In the genomic region with DNA sequence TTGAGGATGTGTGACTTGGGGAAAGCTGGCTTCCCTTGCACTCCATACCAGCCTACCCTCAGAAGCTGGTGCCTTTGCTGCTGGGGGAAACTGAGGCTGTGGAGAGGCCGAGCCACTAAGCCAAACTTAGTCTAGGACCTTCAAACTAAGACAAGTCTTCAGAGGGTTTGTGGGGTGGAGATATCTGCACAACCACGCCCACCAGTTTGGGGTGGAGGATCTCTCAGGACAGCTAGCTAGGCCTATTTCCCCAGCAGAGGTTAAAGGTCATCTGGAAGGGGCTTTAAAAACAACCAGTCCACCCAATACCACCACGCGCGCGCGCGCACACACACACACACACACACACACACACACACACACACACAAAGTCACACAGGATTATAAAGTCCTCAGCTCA, we compare ENCODE assay signal across 12 mouse cellular contexts. TPM values are rescaled to one million over a fixed set of nuclear protein-coding genes. Genes with fewer than 3 reads are reported as not detected.
DNase-seq lines count a peak whose midpoint lies in the region; ATAC-seq and TF ChIP-seq lines count a peak whose summit lies in the region.
"Had no signal": no experiment of that assay in that cellular context is flagged by ENCODE, and none has a peak within 500 bp of the region (broad histone marks: within the 10 kb centered on the region; RNA-seq: fewer than 3 reads in every experiment).

No protein-coding gene starts in this region.

- ATAC-seq in lung, embryonic 14.5 days (ENCODE audit: insufficient read depth), result no peak
- no peak for ATAC-seq in forebrain, embryonic 12.5 days (ENCODE audit: low FRiP score)
- ATAC-seq in limb, embryonic 15.5 days (ENCODE audit: insufficient number of reproducible peaks, low FRiP score, low TSS enrichment, low read depth), result no peak

- H3K4me2 ChIP-seq in lung, embryonic 14.5 days, result peak overlapping the region; percentile 83
- peak overlapping the region; percentile 89 for H3K4me2 ChIP-seq in forebrain, embryonic 12.5 days
- peak overlapping the region; percentile 76 for H3K4me2 ChIP-seq in limb, embryonic 15.5 days

- no peak overlapping the region for H3K27ac ChIP-seq in gastrocnemius, adult 2 months
- no peak overlapping the region for H3K27ac ChIP-seq in lung, embryonic 14.5 days (ENCODE audit: low read depth)
- H3K27ac ChIP-seq in forebrain, embryonic 12.5 days, result no peak overlapping the region
- peak overlapping the region; percentile 85 for H3K27ac ChIP-seq in limb, embryonic 15.5 days

- no peak for TF ChIP-seq CTCF in gastrocnemius, adult 2 months (IDR thresholded peaks at IDR 0.05)
- no peak for TF ChIP-seq CTCF in lung, embryonic 14.5 days (IDR thresholded peaks at IDR 0.05; ENCODE audit: low read depth)

- H3K9ac ChIP-seq in lung, embryonic 14.5 days, result peak overlapping the region; percentile 71; the same call in 1 of the 2 replicates
- no peak overlapping the region for H3K9ac ChIP-seq in forebrain, embryonic 12.5 days
- peak overlapping the region; percentile 88 for H3K9ac ChIP-seq in limb, embryonic 15.5 days

- H3K9me3 ChIP-seq in lung, embryonic 14.5 days (ENCODE audit: low read depth, low read length), result no peaks in the 10 kb centered on the region
- no peaks in the 10 kb centered on the region for H3K9me3 ChIP-seq in forebrain, embryonic 12.5 days
- no peaks in the 10 kb centered on the region for H3K9me3 ChIP-seq in limb, embryonic 15.5 days
- H3K9me3 ChIP-seq: megakaryocyte, embryonic 14.5 days had no signal

- no peaks in the 10 kb centered on the region for H3K36me3 ChIP-seq in lung, embryonic 14.5 days (ENCODE audit: insufficient read depth)
- H3K36me3 ChIP-seq in forebrain, embryonic 12.5 days (replicated peaks), result no peaks in the 10 kb centered on the region
- H3K36me3 ChIP-seq in limb, embryonic 15.5 days, result no peaks in the 10 kb centered on the region

- no peak for DNase-seq in gastrocnemius, adult 2 months
- DNase-seq in gastrocnemius, adult 8-10 months (ENCODE audit: low spot score in 2 of 2), result no peak
- DNase-seq in lung, embryonic 14.5 days, result no peak
- DNase-seq in lung, postnatal 14 days, result no peak
- no peak for DNase-seq in thymus, postnatal 25 days
- no peak for DNase-seq in layer of hippocampus, postnatal 36 days
- DNase-seq: B cell, adult 2 months; heart, postnatal 36 days; right cerebral cortex, adult 18-20 months had no signal

- intact Hi-C loops in gastrocnemius, adult 2 months (cut with DNase I), result no loop called here

- H3K4me1 ChIP-seq in lung, embryonic 14.5 days (ENCODE audit: insufficient read depth), result peaks cover 16% of the 10 kb centered on the region
- H3K4me1 ChIP-seq in forebrain, embryonic 12.5 days, result peaks cover 13% of the 10 kb centered on the region
- H3K4me1 ChIP-seq in limb, embryonic 15.5 days, result peaks cover 54% of the 10 kb centered on the region

- peaks cover 32% of the 10 kb centered on the region for H3K27me3 ChIP-seq in lung, embryonic 14.5 days (ENCODE audit: insufficient read depth, low read length)
- H3K27me3 ChIP-seq in forebrain, embryonic 12.5 days, result peaks cover 51% of the 10 kb centered on the region
- no peaks in the 10 kb centered on the region for H3K27me3 ChIP-seq in limb, embryonic 15.5 days

- H3K4me3 ChIP-seq in gastrocnemius, adult 2 months, result peak overlapping the region; percentile 75
- peak overlapping the region; percentile 64 for H3K4me3 ChIP-seq in lung, embryonic 14.5 days (ENCODE audit: low read depth, low read length)
- H3K4me3 ChIP-seq in forebrain, embryonic 12.5 days (replicated peaks), result peak overlapping the region; percentile 59
- H3K4me3 ChIP-seq in limb, embryonic 15.5 days, result peak overlapping the region; percentile 73

- whole genome bisulfite sequencing in lung, embryonic 14.5 days, result 28% methylated on average over 8 of the region's 8 CpGs
- WGBS in forebrain, embryonic 12.5 days, result 73% methylated on average over 8 of the region's 8 CpGs
- 43% methylated on average over 8 of the region's 8 CpGs for WGBS in limb, embryonic 15.5 days

RNA-seq across cellular contexts. Expression of a gene that starts 11.5 kb away (rescaled TPM):
- 1 to 10 TPM; 1.2 to 4.2 TPM for total RNA-seq in gastrocnemius, adult 2 months (2021)
- total RNA-seq in gastrocnemius, adult 8-10 months (2022), result 1 to 10 TPM in 1 of 4 experiments, under 1 TPM in 3; 0.65 to 2.0 (median 0.78) TPM
- 15.7 and 15.9 TPM in 2 replicates for polyA plus RNA-seq in lung, embryonic 14.5 days (2014; fragmentation: Nextera tagmentation; extraction: Ambion mirVana)
- 16.0 and 19.8 TPM in 2 replicates for polyA plus RNA-seq in forebrain, embryonic 12.5 days (2016; fragmentation: Nextera tagmentation; extraction: Ambion mirVana)
- polyA plus RNA-seq in limb, embryonic 15.5 days (2015; fragmentation: Nextera tagmentation; extraction: Ambion mirVana), result 47.6 and 65.0 TPM in 2 replicates
- total RNA-seq in layer of hippocampus, postnatal 36 days (2021), result 1 to 10 TPM in 1 of 2 experiments, under 1 TPM in 1; 0.92 to 2.1 TPM

RNA-seq across cellular contexts. Expression of a gene that starts 16.1 kb away (rescaled TPM):
- 1 to 10 TPM; 7.0 TPM for total RNA-seq in gastrocnemius, adult 2 months (2021)
- 1 to 10 TPM; 6.3 to 7.9 (median 7.2) TPM for total RNA-seq in gastrocnemius, adult 8-10 months (2022)
- polyA plus RNA-seq in lung, embryonic 14.5 days (2014; fragmentation: Nextera tagmentation; extraction: Ambion mirVana), result 32.1 and 34.5 TPM in 2 replicates
- polyA plus RNA-seq in forebrain, embryonic 12.5 days (2016; fragmentation: Nextera tagmentation; extraction: Ambion mirVana), result 36.4 and 39.4 TPM in 2 replicates
- 32.8 and 34.4 TPM in 2 replicates for polyA plus RNA-seq in limb, embryonic 15.5 days (2015; fragmentation: Nextera tagmentation; extraction: Ambion mirVana)
- total RNA-seq in layer of hippocampus, postnatal 36 days (2021), result 10 to 100 TPM; 38.4 to 40.6 TPM

RNA-seq across cellular contexts. Expression of a gene that starts 38.6 kb away (rescaled TPM):
- 10 to 100 TPM; 14.3 to 15.6 TPM for total RNA-seq in gastrocnemius, adult 2 months (2021)
- 10 to 100 TPM in 3 of 4 experiments, 1 to 10 TPM in 1; 9.7 to 14.5 (median 13.3) TPM for total RNA-seq in gastrocnemius, adult 8-10 months (2022)
- 88.3 and 96.0 TPM in 2 replicates for polyA plus RNA-seq in lung, embryonic 14.5 days (2014; fragmentation: Nextera tagmentation; extraction: Ambion mirVana)
- polyA plus RNA-seq in forebrain, embryonic 12.5 days (2016; fragmentation: Nextera tagmentation; extraction: Ambion mirVana), result 101 and 104 TPM in 2 replicates
- 86.3 and 89.5 TPM in 2 replicates for polyA plus RNA-seq in limb, embryonic 15.5 days (2015; fragmentation: Nextera tagmentation; extraction: Ambion mirVana)
- total RNA-seq in layer of hippocampus, postnatal 36 days (2021), result 10 to 100 TPM; 31.3 to 37.4 TPM

RNA-seq across cellular contexts. Expression of a gene that starts 42.8 kb away (rescaled TPM):
- total RNA-seq in gastrocnemius, adult 2 months (2021), result 10 to 100 TPM in 1 of 2 experiments, under 1 TPM in 1; 0.33 to 22.0 TPM
- 10 to 100 TPM in 2 of 4 experiments, 1 to 10 TPM in 1, under 1 TPM in 1; 0.80 to 25.5 (median 10.2) TPM for total RNA-seq in gastrocnemius, adult 8-10 months (2022)
- polyA plus RNA-seq in lung, embryonic 14.5 days (2014; fragmentation: Nextera tagmentation; extraction: Ambion mirVana), result 3.9 and 4.3 TPM in 2 replicates
- polyA plus RNA-seq in forebrain, embryonic 12.5 days (2016; fragmentation: Nextera tagmentation; extraction: Ambion mirVana), result 4.2 and 4.5 TPM in 2 replicates
- 2.4 and 3.1 TPM in 2 replicates for polyA plus RNA-seq in limb, embryonic 15.5 days (2015; fragmentation: Nextera tagmentation; extraction: Ambion mirVana)
- total RNA-seq in layer of hippocampus, postnatal 36 days (2021), result 1 to 10 TPM; 4.8 to 5.6 TPM

Comparison
In these comparisons a context has a peak if more than half of its experiments do, and no peak if none do; other contexts are left out.
1. RNA of a gene that starts 16.1 kb away (total RNA-seq): 38.4 to 40.6 TPM in layer of hippocampus, postnatal 36 days; 6.3 to 7.9 TPM in gastrocnemius, adult 8-10 months and 7.0 TPM in gastrocnemius, adult 2 months; every median in the first group is over 4 times any median in the second.
2. Peak in every context shown above with its lines, with median percentiles within 50 percentile points of each other: H3K4me3 ChIP-seq and H3K4me2 ChIP-seq.